Mouse (Mus musculus): Measurements from ENCODE around the gene Col4a6. TPM values are rescaled to one million over a fixed set of nuclear protein-coding genes. Genes with fewer than 3 reads are reported as not detected.

The Col4a6 gene
- 0.32 and 0.36 TPM in 2 replicates for polyA plus RNA-seq (2012; rRNA removed)

- Histone ChIP-seq H3K4me3 (ENCODE audit: control insufficient read depth, insufficient read depth, low read length) (no peak within 1 kb of the TSS), H3K36me3 (ENCODE audit: control insufficient read depth, insufficient read depth, low read length) (no peaks in the 10 kb centered on the region), H3K4me1 (replicated peaks; ENCODE audit: control insufficient read depth, insufficient read depth, low read length) (no peaks in the 10 kb centered on the region), H3K27ac (ENCODE audit: control insufficient read depth, insufficient read depth, low read length) (no peak within 1 kb of the TSS), H3K27me3 (ENCODE audit: control insufficient read depth, insufficient read depth, low read length) (no peaks in the 10 kb centered on the region)
- no peak for DNase-seq
- 2% methylated on average over 16 of the region's 16 CpGs for WGBS
- TF ChIP-seq CTCF (IDR thresholded peaks at IDR 0.05; ENCODE audit: borderline replicate concordance, control insufficient read depth, extremely low read depth, insufficient read depth, low read length, poor library complexity) (no peak), POLR2A (IDR thresholded peaks at IDR 0.05; ENCODE audit: control insufficient read depth, extremely low read depth, insufficient read depth, low read length, poor library complexity) (no peak)
These were observed at the start of gene Col4a6 for GRCm38 (mm10) chrX:141473470-141474302. Gene Col4a6, minus strand, starts transcription at chrX:141474076.

- Histone ChIP-seq H3K27ac (ENCODE audit: control insufficient read depth, insufficient read depth, low read length) (no peak overlapping the region), H3K4me3 (ENCODE audit: control insufficient read depth, insufficient read depth, low read length) (no peak overlapping the region), H3K27me3 (ENCODE audit: control insufficient read depth, insufficient read depth, low read length) (no peaks in the 10 kb centered on the region), H3K4me1 (replicated peaks; ENCODE audit: control insufficient read depth, insufficient read depth, low read length) (no peaks in the 10 kb centered on the region), H3K36me3 (ENCODE audit: control insufficient read depth, insufficient read depth, low read length) (no peaks in the 10 kb centered on the region)
- no peak for DNase-seq
- TF ChIP-seq POLR2A (IDR thresholded peaks at IDR 0.05; ENCODE audit: control insufficient read depth, extremely low read depth, insufficient read depth, low read length, poor library complexity) (no peak), CTCF (IDR thresholded peaks at IDR 0.05; ENCODE audit: borderline replicate concordance, control insufficient read depth, extremely low read depth, insufficient read depth, low read length, poor library complexity) (no peak)
- 87% methylated on average over 1 of the region's 1 CpGs for WGBS
These were observed 29.2 kb upstream of the Col4a6 start for GRCm38 (mm10) chrX:141503125-141503524.

GRCm38 (mm10) chrX:141494545-141494944, 20.7 kb upstream of the Col4a6 start:
- DNase-seq: no peak
- H3K4me1 ChIP-seq (replicated peaks; ENCODE audit: control insufficient read depth, insufficient read depth, low read length): no peaks in the 10 kb centered on the region
- no peak overlapping the region for H3K27ac ChIP-seq (ENCODE audit: control insufficient read depth, insufficient read depth, low read length)
- no peaks in the 10 kb centered on the region for H3K36me3 ChIP-seq (ENCODE audit: control insufficient read depth, insufficient read depth, low read length)
- H3K4me3 ChIP-seq (ENCODE audit: control insufficient read depth, insufficient read depth, low read length): no peak overlapping the region
- H3K27me3 ChIP-seq (ENCODE audit: control insufficient read depth, insufficient read depth, low read length): no peaks in the 10 kb centered on the region
- no peak for TF ChIP-seq POLR2A (IDR thresholded peaks at IDR 0.05; ENCODE audit: control insufficient read depth, extremely low read depth, insufficient read depth, low read length, poor library complexity)
- no peak for TF ChIP-seq CTCF (IDR thresholded peaks at IDR 0.05; ENCODE audit: borderline replicate concordance, control insufficient read depth, extremely low read depth, insufficient read depth, low read length, poor library complexity)
- 88% methylated on average over 4 of the region's 4 CpGs for WGBS

GRCm38 (mm10) chrX:141475566-141476327, 1.9 kb upstream of the Col4a6 start:
- Histone ChIP-seq H3K36me3 (ENCODE audit: control insufficient read depth, insufficient read depth, low read length) (no peaks in the 10 kb centered on the region), H3K4me1 (replicated peaks; ENCODE audit: control insufficient read depth, insufficient read depth, low read length) (no peaks in the 10 kb centered on the region), H3K4me3 (ENCODE audit: control insufficient read depth, insufficient read depth, low read length) (no peak overlapping the region), H3K27me3 (ENCODE audit: control insufficient read depth, insufficient read depth, low read length) (no peaks in the 10 kb centered on the region), H3K27ac (ENCODE audit: control insufficient read depth, insufficient read depth, low read length) (no peak overlapping the region)
- WGBS: 7% methylated on average over 13 of the region's 14 CpGs
- TF ChIP-seq POLR2A (IDR thresholded peaks at IDR 0.05; ENCODE audit: control insufficient read depth, extremely low read depth, insufficient read depth, low read length, poor library complexity): no peak
- no peak for TF ChIP-seq CTCF (IDR thresholded peaks at IDR 0.05; ENCODE audit: borderline replicate concordance, control insufficient read depth, extremely low read depth, insufficient read depth, low read length, poor library complexity)
- DNase-seq: no peak

GRCm38 (mm10) chrX:141475110-141475509, 1.2 kb upstream of the Col4a6 start, which contains the start of gene Col4a5:
Gene Col4a5, plus strand, starts transcription at chrX:141475385.
- Histone ChIP-seq H3K27ac (ENCODE audit: control insufficient read depth, insufficient read depth, low read length) (no peak within 1 kb of the TSS), H3K27me3 (ENCODE audit: control insufficient read depth, insufficient read depth, low read length) (no peaks in the 10 kb centered on the region), H3K36me3 (ENCODE audit: control insufficient read depth, insufficient read depth, low read length) (no peaks in the 10 kb centered on the region), H3K4me3 (ENCODE audit: control insufficient read depth, insufficient read depth, low read length) (no peak within 1 kb of the TSS), H3K4me1 (replicated peaks; ENCODE audit: control insufficient read depth, insufficient read depth, low read length) (no peaks in the 10 kb centered on the region)
- under 1% methylated on average over 13 of the region's 13 CpGs for WGBS
- no peak for DNase-seq
- TF ChIP-seq POLR2A (IDR thresholded peaks at IDR 0.05; ENCODE audit: control insufficient read depth, extremely low read depth, insufficient read depth, low read length, poor library complexity) (no peak), CTCF (IDR thresholded peaks at IDR 0.05; ENCODE audit: borderline replicate concordance, control insufficient read depth, extremely low read depth, insufficient read depth, low read length, poor library complexity) (no peak)

- no peak for TF ChIP-seq CTCF (IDR thresholded peaks at IDR 0.05; ENCODE audit: borderline replicate concordance, control insufficient read depth, extremely low read depth, insufficient read depth, low read length, poor library complexity)
- TF ChIP-seq POLR2A (IDR thresholded peaks at IDR 0.05; ENCODE audit: control insufficient read depth, extremely low read depth, insufficient read depth, low read length, poor library complexity): no peak
- H3K27me3 ChIP-seq (ENCODE audit: control insufficient read depth, insufficient read depth, low read length): no peaks in the 10 kb centered on the region
- H3K36me3 ChIP-seq (ENCODE audit: control insufficient read depth, insufficient read depth, low read length): no peaks in the 10 kb centered on the region
- H3K27ac ChIP-seq (ENCODE audit: control insufficient read depth, insufficient read depth, low read length): no peak overlapping the region
- no peaks in the 10 kb centered on the region for H3K4me1 ChIP-seq (replicated peaks; ENCODE audit: control insufficient read depth, insufficient read depth, low read length)
- WGBS: 92% methylated on average over 1 of the region's 1 CpGs
- H3K4me3 ChIP-seq (ENCODE audit: control insufficient read depth, insufficient read depth, low read length): no peak overlapping the region
- no peak for DNase-seq
These were observed 25.9 kb downstream of the Col4a6 start for GRCm38 (mm10) chrX:141447936-141448335.
